ENCODE assay signal across 8 mouse cellular contexts in the genomic region with DNA sequence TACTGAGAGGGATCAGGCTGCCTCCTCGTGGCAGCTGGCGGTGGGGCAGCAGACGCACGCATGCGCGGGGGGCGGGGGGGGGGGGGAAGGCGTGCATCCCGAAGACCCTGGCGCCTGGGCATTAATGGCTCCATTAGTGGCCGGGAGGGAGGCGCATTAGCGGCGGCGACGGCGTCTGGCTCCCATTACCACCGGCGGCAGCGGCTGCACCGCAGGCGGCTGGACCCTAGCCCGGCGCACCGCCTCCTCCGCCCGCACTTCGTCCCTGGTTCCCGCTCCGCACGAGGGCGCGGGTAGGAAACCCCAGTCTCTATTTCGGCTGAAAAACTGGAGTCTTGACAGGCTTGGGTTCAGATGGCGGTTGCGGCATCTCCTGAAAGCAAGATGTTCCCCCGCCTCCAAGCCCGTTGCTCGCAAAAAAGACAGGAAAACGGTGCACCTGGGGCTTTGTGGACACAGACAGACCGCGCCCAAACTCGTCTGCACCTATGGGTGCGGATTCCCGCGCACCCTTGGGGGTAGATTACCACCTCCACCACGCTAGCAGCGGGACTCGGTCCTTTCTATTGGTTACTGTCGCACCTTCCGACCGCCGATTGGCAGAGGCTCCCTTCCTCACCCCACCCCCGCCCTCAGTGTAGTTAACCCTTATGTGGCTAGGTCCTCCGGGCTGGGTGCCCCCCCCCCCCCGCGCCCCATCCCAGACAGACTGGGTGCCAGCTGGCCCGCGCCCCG. TPM values are rescaled to one million over a fixed set of nuclear protein-coding genes. Genes with fewer than 3 reads are reported as not detected.
DNase-seq lines count a peak whose midpoint lies in the region; ATAC-seq lines count a peak whose summit lies in the region.

No protein-coding gene starts in this region.

- peak overlapping the region; percentile 69 for H3K4me3 ChIP-seq in hindbrain, embryonic 13.5 days

- H3K36me3 ChIP-seq in hindbrain, embryonic 13.5 days = peaks cover 12% of the 10 kb centered on the region

- no peaks in the 10 kb centered on the region for H3K27me3 ChIP-seq in hindbrain, embryonic 13.5 days

- no peaks in the 10 kb centered on the region for H3K9me3 ChIP-seq in hindbrain, embryonic 13.5 days

- ATAC-seq in hindbrain, embryonic 13.5 days (ENCODE audit: low FRiP score) = peak; percentile 75

- peak; percentile 81 for DNase-seq in MN1 (ENCODE audit: low spot score)
- peak; percentile 87 for DNase-seq in cerebellum, adult 8-10 months
- peak; percentile 85 to 90 for DNase-seq in frontal cortex, adult 2 months (ENCODE audit: extremely low spot score in 1 of 2, low spot score in 1 of 2)
- DNase-seq in layer of hippocampus, postnatal 25 days (ENCODE audit: extremely low spot score in 1 of 2, low spot score in 1 of 2) = peak; percentile 67 to 78
- DNase-seq in lung, postnatal 10 days = peak; percentile 88
- DNase-seq in ovary, postnatal 14 days (ENCODE audit: low spot score) = peak; percentile 59
- peak; percentile 96 for DNase-seq in thymus, postnatal 0 days (ENCODE audit: low spot score)

- peak overlapping the region; percentile 92 for H3K4me2 ChIP-seq in hindbrain, embryonic 13.5 days

- under 1% methylated on average over 52 of the region's 60 CpGs for WGBS in hindbrain, embryonic 13.5 days

- H3K4me1 ChIP-seq in hindbrain, embryonic 13.5 days (replicated peaks) = peaks cover 79% of the 10 kb centered on the region

- peak overlapping the region; percentile 86 for H3K9ac ChIP-seq in hindbrain, embryonic 13.5 days

- H3K27ac ChIP-seq in hindbrain, embryonic 13.5 days = peak overlapping the region; percentile 100

RNA-seq across cellular contexts. Expression of a gene that starts 11.0 kb away (rescaled TPM):
- 92.4 and 104 TPM in 2 replicates for polyA plus RNA-seq in frontal cortex, adult 2 months (2012; rRNA removed)
- 36.9 and 42.4 TPM in 2 replicates for polyA plus RNA-seq in hindbrain, embryonic 13.5 days (2015; fragmentation: Nextera tagmentation; extraction: Ambion mirVana)
- total RNA-seq in layer of hippocampus, postnatal 25 days (2021) = 100 to 1,000 TPM; 176 to 220 TPM
- polyA plus RNA-seq in thymus, postnatal 0 days (2015; fragmentation: Nextera tagmentation; extraction: Ambion mirVana) = 28.4 and 37.2 TPM in 2 replicates

RNA-seq across cellular contexts. Expression of a gene that starts 19.3 kb away (rescaled TPM):
- 33.5 and 43.0 TPM in 2 replicates for polyA plus RNA-seq in frontal cortex, adult 2 months (2012; rRNA removed)
- 619 and 632 TPM in 2 replicates for polyA plus RNA-seq in hindbrain, embryonic 13.5 days (2015; fragmentation: Nextera tagmentation; extraction: Ambion mirVana)
- 10 to 100 TPM; 19.2 to 25.2 TPM for total RNA-seq in layer of hippocampus, postnatal 25 days (2021)
- polyA plus RNA-seq in thymus, postnatal 0 days (2015; fragmentation: Nextera tagmentation; extraction: Ambion mirVana) = 142 TPM in 2 replicates

RNA-seq across cellular contexts. Expression of a gene that starts 22.7 kb away (rescaled TPM):
- 0.17 and 0.28 TPM in 2 replicates for polyA plus RNA-seq in frontal cortex, adult 2 months (2012; rRNA removed)
- 2.3 TPM in 2 replicates for polyA plus RNA-seq in hindbrain, embryonic 13.5 days (2015; fragmentation: Nextera tagmentation; extraction: Ambion mirVana)
- not detected for total RNA-seq in layer of hippocampus, postnatal 25 days (2021)
- 0.22 and 0.23 TPM in 2 replicates for polyA plus RNA-seq in thymus, postnatal 0 days (2015; fragmentation: Nextera tagmentation; extraction: Ambion mirVana)

RNA-seq across cellular contexts. Expression of a gene that starts 27.4 kb away (rescaled TPM):
- polyA plus RNA-seq in frontal cortex, adult 2 months (2012; rRNA removed) = 74.6 and 90.4 TPM in 2 replicates
- 49.5 and 50.6 TPM in 2 replicates for polyA plus RNA-seq in hindbrain, embryonic 13.5 days (2015; fragmentation: Nextera tagmentation; extraction: Ambion mirVana)
- 10 to 100 TPM; 26.0 to 28.1 TPM for total RNA-seq in layer of hippocampus, postnatal 25 days (2021)
- polyA plus RNA-seq in thymus, postnatal 0 days (2015; fragmentation: Nextera tagmentation; extraction: Ambion mirVana) = not detected in 2 replicates

RNA-seq across cellular contexts. Expression of a gene that starts 27.9 kb away (rescaled TPM):
- 38.9 TPM in 2 replicates for polyA plus RNA-seq in frontal cortex, adult 2 months (2012; rRNA removed)
- 4.0 and 4.2 TPM in 2 replicates for polyA plus RNA-seq in hindbrain, embryonic 13.5 days (2015; fragmentation: Nextera tagmentation; extraction: Ambion mirVana)
- total RNA-seq in layer of hippocampus, postnatal 25 days (2021) = 10 to 100 TPM; 44.4 to 51.1 TPM
- 4.5 and 6.4 TPM in 2 replicates for polyA plus RNA-seq in thymus, postnatal 0 days (2015; fragmentation: Nextera tagmentation; extraction: Ambion mirVana)

Comparison
In these comparisons a context has a peak if more than half of its experiments do, and no peak if none do; other contexts are left out.
1. Peak in every context shown above with its lines: DNase-seq, ATAC-seq, H3K4me3 ChIP-seq and H3K27ac ChIP-seq.